Comparison of ENCODE assay signal across 10 mouse cellular contexts in genomic region chr4:107844971-107845370, GRCm38 (mm10). TPM values are rescaled to one million over a fixed set of nuclear protein-coding genes. Genes with fewer than 3 reads are reported as not detected.
A peak's percentile ranks its signal among the peaks of the same experiment; 100 is the strongest.
DNase-seq lines count a peak whose midpoint lies in the region; ATAC-seq and TF ChIP-seq lines count a peak whose summit lies in the region.
"Had no signal": no experiment of that assay in that cellular context is flagged by ENCODE, and none has a peak within 500 bp of the region (broad histone marks: within the 10 kb centered on the region; RNA-seq: fewer than 3 reads in every experiment).

No protein-coding gene starts in this region.

- H3K36me3 ChIP-seq in forebrain, postnatal 0 days (ENCODE audit: insufficient read depth) = peaks cover 53% of the 10 kb centered on the region
- H3K36me3 ChIP-seq in kidney, postnatal 0 days (ENCODE audit: insufficient read depth, low read length) = no peaks in the 10 kb centered on the region
- H3K36me3 ChIP-seq in liver, postnatal 0 days (replicated peaks; ENCODE audit: insufficient read depth, low read length) = no peaks in the 10 kb centered on the region
- H3K36me3 ChIP-seq: embryonic facial prominence, embryonic 15.5 days had no signal

- no peak for TF ChIP-seq EP300 in liver, postnatal 0 days (IDR thresholded peaks at IDR 0.05; ENCODE audit: low read depth)

- no peak overlapping the region for H3K9ac ChIP-seq in forebrain, postnatal 0 days
- no peak overlapping the region for H3K9ac ChIP-seq in kidney, postnatal 0 days (ENCODE audit: low read depth, low read length)
- no peak overlapping the region for H3K9ac ChIP-seq in liver, postnatal 0 days (replicated peaks)
- H3K9ac ChIP-seq: embryonic facial prominence, embryonic 15.5 days; neural tube, embryonic 12.5 days had no signal

- ATAC-seq in forebrain, postnatal 0 days = peak; percentile 20; the same call in 1 of the 2 replicates
- no peak for ATAC-seq in kidney, postnatal 0 days (replicated peaks; ENCODE audit: low FRiP score, low read depth)
- no peak for ATAC-seq in liver, postnatal 0 days
- ATAC-seq in neutrophil, adult 5-6 weeks (ENCODE audit: extremely low read depth, insufficient number of reproducible peaks, low FRiP score, poor library complexity, severe bottlenecking) = peak; percentile 54; the same call in 1 of the 2 replicates

- peak; percentile 82 for DNase-seq in layer of hippocampus, adult 11-12 months (ENCODE audit: low spot score)
- DNase-seq in layer of hippocampus, adult 9-11 months = no peak
- DNase-seq in cerebellum, adult 18-20 months = peak; percentile 70 to 87
- DNase-seq in forebrain, postnatal 0 days = peak; percentile 87
- DNase-seq in kidney, postnatal 0 days (ENCODE audit: low spot score) = peak; percentile 81
- DNase-seq in liver, postnatal 0 days = peak; percentile 85
- DNase-seq in thymus, postnatal 10 days (ENCODE audit: low spot score in 2 of 2) = peak; percentile 36 to 79

- WGBS in forebrain, postnatal 0 days = 1% methylated on average over 10 of the region's 10 CpGs
- WGBS in kidney, postnatal 0 days = 2% methylated on average over 10 of the region's 10 CpGs
- 4% methylated on average over 10 of the region's 10 CpGs for WGBS in liver, postnatal 0 days (ENCODE audit: insufficient replicate concordance)

- no peaks in the 10 kb centered on the region for H3K27me3 ChIP-seq in forebrain, postnatal 0 days (ENCODE audit: insufficient read depth, low read length)
- no peaks in the 10 kb centered on the region for H3K27me3 ChIP-seq in kidney, postnatal 0 days (ENCODE audit: insufficient read depth, low read length)
- peaks cover 7% of the 10 kb centered on the region; the same call in 1 of the 2 replicates for H3K27me3 ChIP-seq in liver, postnatal 0 days (ENCODE audit: insufficient read depth, low read length)

- H3K4me3 ChIP-seq in forebrain, postnatal 0 days (ENCODE audit: low read depth, low read length) = no peak overlapping the region
- no peak overlapping the region for H3K4me3 ChIP-seq in kidney, postnatal 0 days (replicated peaks; ENCODE audit: low read depth, low read length)
- no peak overlapping the region for H3K4me3 ChIP-seq in liver, postnatal 0 days (ENCODE audit: low read depth, low read length)
- H3K4me3 ChIP-seq: embryonic facial prominence, embryonic 15.5 days; neural tube, embryonic 12.5 days had no signal

- peak; percentile 91 for TF ChIP-seq CTCF in forebrain, postnatal 0 days (IDR thresholded peaks at IDR 0.05; ENCODE audit: low read depth)
- TF ChIP-seq CTCF in kidney, postnatal 0 days (IDR thresholded peaks at IDR 0.05; ENCODE audit: low read depth) = peak; percentile 92
- peak; percentile 91 for TF ChIP-seq CTCF in liver, postnatal 0 days (IDR thresholded peaks at IDR 0.05; ENCODE audit: low read depth)

- H3K9me3 ChIP-seq in forebrain, postnatal 0 days (ENCODE audit: low read length) = no peaks in the 10 kb centered on the region
- H3K9me3 ChIP-seq in kidney, postnatal 0 days (replicated peaks; ENCODE audit: low read length) = no peaks in the 10 kb centered on the region
- no peaks in the 10 kb centered on the region for H3K9me3 ChIP-seq in liver, postnatal 0 days (ENCODE audit: low read length)
- H3K9me3 ChIP-seq: embryonic facial prominence, embryonic 15.5 days; neural tube, embryonic 12.5 days had no signal

- no peaks in the 10 kb centered on the region for H3K4me1 ChIP-seq in forebrain, postnatal 0 days (ENCODE audit: insufficient read depth)
- no peaks in the 10 kb centered on the region for H3K4me1 ChIP-seq in kidney, postnatal 0 days (replicated peaks; ENCODE audit: insufficient read depth, low read length)
- H3K4me1 ChIP-seq in liver, postnatal 0 days (ENCODE audit: insufficient read depth) = no peaks in the 10 kb centered on the region

- H3K4me2 ChIP-seq in forebrain, postnatal 0 days (ENCODE audit: low read depth) = no peak overlapping the region
- H3K4me2 ChIP-seq in kidney, postnatal 0 days (ENCODE audit: low read length) = no peak overlapping the region
- H3K4me2 ChIP-seq in liver, postnatal 0 days (ENCODE audit: low read depth, low read length) = no peak overlapping the region
- H3K4me2 ChIP-seq: embryonic facial prominence, embryonic 15.5 days; neural tube, embryonic 12.5 days had no signal

- peak overlapping the region; percentile 54; the same call in 1 of the 2 replicates for H3K27ac ChIP-seq in forebrain, postnatal 0 days (ENCODE audit: low read depth, low read length)
- H3K27ac ChIP-seq in kidney, postnatal 0 days = no peak overlapping the region
- H3K27ac ChIP-seq in liver, postnatal 0 days (ENCODE audit: low read depth) = no peak overlapping the region
- H3K27ac ChIP-seq: embryonic facial prominence, embryonic 15.5 days; neural tube, embryonic 12.5 days had no signal

RNA-seq across cellular contexts. Expression of gene Magoh, which starts 34.6 kb away (rescaled TPM):
- 49.8 and 64.5 TPM in 2 replicates for total RNA-seq in forebrain, postnatal 0 days (2014; rRNA removed)
- 138 and 180 TPM in 2 replicates for polyA plus RNA-seq in forebrain, postnatal 0 days (2015; fragmentation: Nextera tagmentation; extraction: Ambion mirVana)
- 199 and 226 TPM in 2 replicates for polyA plus RNA-seq in kidney, postnatal 0 days (2015; fragmentation: Nextera tagmentation; extraction: Ambion mirVana)
- 66.1 and 67.5 TPM in 2 replicates for polyA plus RNA-seq in liver, postnatal 0 days (2015; fragmentation: Nextera tagmentation; extraction: Ambion mirVana)
- total RNA-seq in neutrophil, adult 5-6 weeks (2017) = 87.4 and 106 TPM in 2 replicates

RNA-seq across cellular contexts. Expression of gene Lrp8, which starts 42.9 kb away (rescaled TPM):
- total RNA-seq in forebrain, postnatal 0 days (2014; rRNA removed) = 60.7 and 90.2 TPM in 2 replicates
- polyA plus RNA-seq in forebrain, postnatal 0 days (2015; fragmentation: Nextera tagmentation; extraction: Ambion mirVana) = 21.9 and 38.3 TPM in 2 replicates
- polyA plus RNA-seq in kidney, postnatal 0 days (2015; fragmentation: Nextera tagmentation; extraction: Ambion mirVana) = 0.41 and 0.82 TPM in 2 replicates
- 0.61 and 0.63 TPM in 2 replicates for polyA plus RNA-seq in liver, postnatal 0 days (2015; fragmentation: Nextera tagmentation; extraction: Ambion mirVana)
- 2.8 and 3.6 TPM in 2 replicates for total RNA-seq in neutrophil, adult 5-6 weeks (2017)

RNA-seq across cellular contexts. Expression of gene 0610037L13Rik, which starts 44.6 kb away (rescaled TPM):
- total RNA-seq in forebrain, postnatal 0 days (2014; rRNA removed) = 63.7 and 75.6 TPM in 2 replicates
- 102 and 110 TPM in 2 replicates for polyA plus RNA-seq in forebrain, postnatal 0 days (2015; fragmentation: Nextera tagmentation; extraction: Ambion mirVana)
- 124 and 129 TPM in 2 replicates for polyA plus RNA-seq in kidney, postnatal 0 days (2015; fragmentation: Nextera tagmentation; extraction: Ambion mirVana)
- polyA plus RNA-seq in liver, postnatal 0 days (2015; fragmentation: Nextera tagmentation; extraction: Ambion mirVana) = 44.4 and 45.8 TPM in 2 replicates
- total RNA-seq in neutrophil, adult 5-6 weeks (2017) = 44.8 and 48.4 TPM in 2 replicates

Comparison
In these comparisons a context has a peak if more than half of its experiments do, and no peak if none do; other contexts are left out.
1. ATAC-seq: peak in forebrain, postnatal 0 days (single experiment) and neutrophil, adult 5-6 weeks (single experiment); none in kidney, postnatal 0 days (single experiment) and liver, postnatal 0 days (single experiment).
2. RNA of gene Lrp8, which starts 42.9 kb away (polyA plus RNA-seq): 21.9 to 38.3 TPM in forebrain, postnatal 0 days; 0.41 to 0.82 TPM in kidney, postnatal 0 days and 0.61 to 0.63 TPM in liver, postnatal 0 days; every median in the first group is over 10 times any median in the second.
3. Peak in every context shown above with its lines, with median percentiles within 50 percentile points of each other: CTCF ChIP-seq.